Mouse (Mus musculus): Measurements from ENCODE around the gene Gatb.

DNA sequence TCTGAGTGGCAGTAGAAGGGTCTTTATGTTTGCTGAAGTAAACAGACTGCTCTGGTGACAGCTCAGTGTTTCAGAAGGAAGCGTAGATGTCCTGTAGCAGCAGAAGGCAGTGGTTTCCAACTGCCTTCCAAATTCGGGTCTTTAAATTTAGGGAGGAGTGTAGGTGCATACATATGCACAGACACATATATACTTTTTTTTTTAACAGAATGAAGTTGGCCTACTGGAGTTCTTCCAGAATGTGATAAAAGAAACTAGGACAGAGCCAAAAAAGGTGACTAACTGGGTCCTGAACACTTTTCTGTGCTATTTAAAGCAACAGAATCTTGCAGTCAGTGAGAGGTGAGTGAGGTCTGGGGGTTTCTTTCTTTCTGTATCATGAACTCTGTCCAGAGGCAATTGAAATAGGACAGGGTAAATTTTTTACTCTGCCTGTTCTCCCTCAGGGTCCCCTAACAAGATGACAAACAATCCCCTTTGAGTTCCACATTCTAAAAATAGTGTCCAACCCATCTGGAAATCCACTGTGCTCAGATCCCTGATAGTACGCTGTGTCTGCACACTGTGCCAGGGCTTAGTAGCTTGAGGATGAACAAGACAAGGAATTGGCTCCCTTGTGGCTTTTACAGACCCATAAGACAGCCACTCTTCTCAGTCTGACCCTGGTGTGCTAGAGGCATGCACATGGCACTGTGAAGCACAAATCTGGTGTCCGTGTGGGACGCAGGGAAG is 63.0 kb downstream of the Gatb start:
- TF ChIP-seq POLR2A (IDR thresholded peaks at IDR 0.05; ENCODE audit: low read depth, low read length) (no peak), CTCF (IDR thresholded peaks at IDR 0.05; ENCODE audit: extremely low read depth, insufficient read length, insufficient replicate concordance, low read depth, low read length) (no peak)
